Mouse (Mus musculus) regulatory T cell (primary cell): ENCODE results near the gene 3110082I17Rik.

Experiments used
- in situ Hi-C: fragments of 300-600 bp; cut with MboI, MseI; formaldehyde crosslinking; loops from one replicate; pipeline ENCODE4 v1.15.1; 2025; ENCODE audit warnings: high pct_unique_total_duplicates

3110082I17Rik gene

DNA sequence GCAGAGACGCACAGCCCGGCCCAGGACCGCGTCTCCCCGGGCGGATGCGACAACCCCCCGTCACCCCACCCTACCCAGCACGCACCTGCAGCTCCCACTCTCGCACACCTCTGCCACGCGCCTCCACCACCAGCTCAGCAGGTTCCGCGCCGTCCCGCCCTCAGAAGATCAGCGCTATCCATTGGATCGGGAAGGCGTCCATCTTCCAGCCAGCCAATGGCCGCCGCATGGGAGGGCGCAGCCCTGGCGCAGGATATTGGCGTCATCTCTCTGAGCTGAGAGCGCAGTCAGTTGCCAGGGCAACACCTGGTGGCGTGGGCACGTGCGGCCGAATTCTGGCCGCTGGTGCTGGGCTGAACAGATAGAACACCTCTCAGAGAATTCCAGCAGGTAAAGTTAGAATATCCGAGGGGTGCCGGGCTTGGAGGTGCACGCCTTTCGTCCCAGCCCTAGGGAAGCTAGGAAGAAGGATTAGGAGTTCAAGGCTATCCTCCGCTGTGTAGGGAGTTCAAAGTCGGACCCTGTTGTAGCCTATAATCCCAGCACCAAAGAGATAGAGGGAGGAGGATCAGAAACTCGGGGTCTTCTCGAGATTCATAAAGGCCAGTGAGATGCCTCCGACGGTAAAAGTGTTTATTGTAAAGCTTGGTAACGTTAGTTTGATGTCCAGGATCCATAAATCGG is at the start of gene 3110082I17Rik:
Gene 3110082I17Rik (minus strand): TSS at position 144 of the 684 bp plus-strand sequence.
- in situ Hi-C loops, result no loop called here

DNA sequence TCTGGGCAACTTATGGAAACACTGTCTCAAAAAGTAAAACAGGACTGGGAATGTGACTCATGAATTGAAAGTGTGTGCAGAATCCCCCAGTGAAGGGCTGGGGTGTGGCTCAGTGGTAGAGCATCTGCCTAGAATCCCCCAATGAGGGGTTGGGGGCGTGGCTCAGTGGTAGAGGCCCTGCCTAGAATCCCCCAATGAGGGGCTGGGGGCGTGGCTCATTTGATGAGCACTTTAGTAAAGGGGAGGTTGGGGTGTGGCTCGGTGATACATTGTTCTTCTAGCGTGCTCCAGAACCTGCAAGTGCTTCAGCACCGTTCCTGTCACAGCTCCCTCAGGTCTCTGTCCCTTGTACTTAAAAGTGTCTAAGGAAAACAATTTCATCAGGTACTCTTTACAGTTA is 45.9 kb upstream of the 3110082I17Rik start:
- in situ Hi-C loops, result no loop called here

DNA sequence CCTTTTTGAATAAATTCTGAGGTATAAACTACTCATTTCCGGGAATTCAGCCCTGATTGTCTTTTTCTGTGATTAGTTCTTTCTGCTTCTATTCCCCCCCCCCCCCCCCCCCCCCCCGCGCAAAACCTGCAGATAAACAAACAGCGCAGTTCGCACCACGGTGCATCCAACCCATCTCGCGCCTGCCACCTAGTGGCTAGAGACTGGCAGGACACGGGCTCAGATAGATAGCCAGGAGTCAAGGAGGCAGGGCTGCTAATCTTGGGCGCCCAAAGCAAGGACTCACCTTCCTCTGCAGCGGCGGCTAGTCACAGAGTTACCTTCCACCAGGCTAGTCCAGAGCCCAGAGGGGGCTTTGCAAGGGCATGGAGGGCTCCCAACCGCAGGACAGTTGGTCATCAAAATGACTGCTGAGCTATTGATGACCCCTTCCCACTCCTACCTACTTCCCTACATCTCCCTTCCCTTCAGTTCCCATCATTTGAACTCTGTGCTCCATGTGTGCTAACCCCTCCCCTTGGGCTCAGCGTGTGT is 44.8 kb upstream of the 3110082I17Rik start:
- in situ Hi-C loops, result no loop called here

DNA sequence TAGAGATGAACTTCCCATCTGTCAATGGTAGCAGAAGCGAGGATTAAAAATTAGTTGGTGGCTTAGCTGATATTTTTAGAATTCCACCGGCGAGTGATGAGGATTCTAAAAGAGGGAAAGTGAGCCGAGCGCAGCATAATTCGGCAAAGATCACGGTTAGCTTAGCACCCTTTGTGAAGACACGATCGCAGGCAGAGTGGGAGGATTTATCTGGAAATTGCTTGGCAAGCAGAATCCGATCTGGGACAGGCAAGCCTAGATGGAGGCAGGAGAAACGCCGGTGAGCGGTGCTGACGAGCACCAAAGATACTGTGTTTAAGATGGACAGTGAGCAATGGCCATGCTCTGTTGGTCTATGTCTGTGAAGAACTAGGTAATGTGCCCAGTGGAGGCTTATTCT is 42.0 kb upstream of the 3110082I17Rik start:
- in situ Hi-C loops, result no loop called here

GRCm38 (mm10) chr5:139498791-139499190 is 38.5 kb upstream of the 3110082I17Rik start:
- in situ Hi-C loops, result no loop called here

DNA sequence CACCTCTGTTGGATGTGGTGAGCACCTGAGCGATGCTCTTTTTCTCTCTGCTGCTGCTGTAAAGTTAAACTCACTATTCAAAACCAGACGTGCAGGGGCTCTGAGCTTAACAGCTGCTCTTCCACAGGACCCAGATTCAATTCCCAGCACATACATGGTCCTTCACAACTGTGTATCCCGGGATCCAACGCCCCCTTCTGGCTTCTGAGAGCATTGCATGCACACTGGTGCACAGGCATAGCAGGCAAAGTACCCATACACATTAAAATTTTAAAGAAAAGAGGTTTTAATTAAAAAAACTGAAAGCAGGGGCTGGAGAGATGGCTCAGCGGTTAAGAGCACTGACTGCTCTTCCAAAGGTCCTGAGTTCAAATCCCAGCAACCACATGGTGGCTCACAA is 36.6 kb upstream of the 3110082I17Rik start:
- in situ Hi-C loops, result no loop called here

GRCm38 (mm10) chr5:139495019-139495669 is 34.8 kb upstream of the 3110082I17Rik start:
- in situ Hi-C loops, result no loop called here

GRCm38 (mm10) chr5:139493690-139494089 is 33.4 kb upstream of the 3110082I17Rik start:
- in situ Hi-C loops, result no loop called here

DNA sequence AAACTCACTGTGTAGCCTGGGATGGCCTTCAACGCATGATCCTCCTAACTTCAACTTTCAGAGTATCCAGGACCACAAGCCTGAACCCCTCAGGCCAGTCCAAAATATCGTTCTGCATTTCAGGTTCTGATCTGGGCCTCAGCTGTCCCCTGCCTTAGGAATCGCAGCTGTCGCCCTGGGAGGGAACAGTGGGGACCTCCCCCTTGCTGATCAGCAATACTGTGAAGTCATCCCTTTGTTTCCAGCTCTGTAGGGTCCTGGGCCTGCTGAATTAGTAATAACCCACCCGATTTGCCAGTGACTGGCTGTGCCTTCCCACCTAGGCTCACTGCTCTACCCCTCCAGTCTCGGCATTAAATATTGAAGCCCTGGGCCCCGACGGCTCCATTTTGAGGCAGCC is 31.0 kb upstream of the 3110082I17Rik start:
- in situ Hi-C loops, result no loop called here

DNA sequence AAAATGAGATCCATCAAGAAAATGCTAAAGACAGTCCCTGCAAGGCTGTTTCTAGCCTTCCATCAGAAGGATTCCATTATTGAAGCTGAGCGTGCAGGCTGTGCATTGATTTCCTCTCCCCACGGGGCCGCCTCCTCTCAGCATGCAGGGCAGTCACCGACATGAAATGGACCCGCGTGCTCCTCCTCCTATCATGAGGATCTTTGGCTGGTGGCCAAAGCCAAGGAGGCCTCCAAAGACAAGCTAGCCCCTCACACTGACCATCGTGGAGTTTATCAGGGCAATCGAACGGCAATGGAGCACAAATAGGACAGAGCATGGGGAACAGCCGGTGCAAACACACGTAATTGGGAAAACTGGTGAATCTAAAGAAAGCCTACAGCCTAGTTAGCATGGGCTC is 29.8 kb upstream of the 3110082I17Rik start:
- in situ Hi-C loops, result no loop called here

DNA sequence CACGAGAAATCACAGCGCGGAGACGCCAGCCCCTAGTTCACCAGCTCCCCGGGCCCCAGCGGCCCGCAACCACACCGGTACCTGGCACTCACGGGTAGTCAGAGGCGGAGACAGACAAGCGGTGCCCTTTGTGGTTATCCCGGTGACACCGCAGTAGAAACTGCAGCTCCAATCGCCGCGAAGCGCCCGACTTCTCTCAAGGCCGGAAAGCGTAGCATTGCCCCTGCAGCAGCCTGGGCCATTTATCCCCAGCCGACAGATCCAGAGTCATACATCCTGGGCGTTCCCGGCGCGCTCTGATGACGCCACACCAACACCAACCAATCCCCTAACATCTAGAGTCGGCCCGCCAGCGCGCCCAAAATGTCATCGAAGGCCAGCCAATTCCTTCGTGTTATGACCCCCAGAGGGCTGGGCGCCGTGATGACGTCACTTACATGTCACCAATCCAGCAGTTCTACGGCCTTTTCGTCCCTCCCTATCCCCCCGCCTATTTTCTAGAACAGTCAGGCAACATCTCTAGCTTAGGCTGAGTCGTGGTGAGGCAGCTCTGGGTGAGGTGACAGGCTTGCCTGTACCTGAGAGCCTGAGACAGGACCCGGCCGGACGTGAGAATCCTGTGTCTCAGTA is 24.0 kb upstream of the 3110082I17Rik start, which contains the start of gene Zfand2a:
Gene Zfand2a (minus strand): TSS at position 365 of the 630 bp plus-strand sequence.
- in situ Hi-C loops, result no loop called here

- in situ Hi-C loops, result no loop called here
These were observed 23.0 kb upstream of the 3110082I17Rik start for GRCm38 (mm10) chr5:139483171-139483848.

DNA sequence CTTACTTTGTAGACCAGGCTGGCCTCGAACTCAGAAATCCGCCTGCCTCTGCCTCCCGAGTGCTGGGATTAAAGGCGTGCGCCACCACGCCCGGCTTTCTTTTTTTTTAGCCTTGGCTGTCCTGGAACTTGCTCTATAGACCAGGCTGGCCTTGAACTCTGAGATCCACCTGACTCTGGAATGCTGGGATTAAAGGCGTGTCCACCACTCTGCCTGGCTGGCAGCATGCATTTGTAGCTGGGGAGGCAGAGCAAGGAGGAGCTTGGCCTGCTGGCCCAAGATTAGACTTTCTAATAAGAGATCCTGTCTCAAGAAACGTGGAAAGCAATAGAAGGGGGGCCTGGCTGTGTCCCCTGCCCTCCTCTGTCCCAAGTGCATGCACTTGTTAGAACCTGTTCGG is 20.1 kb upstream of the 3110082I17Rik start:
- in situ Hi-C loops, result no loop called here

DNA sequence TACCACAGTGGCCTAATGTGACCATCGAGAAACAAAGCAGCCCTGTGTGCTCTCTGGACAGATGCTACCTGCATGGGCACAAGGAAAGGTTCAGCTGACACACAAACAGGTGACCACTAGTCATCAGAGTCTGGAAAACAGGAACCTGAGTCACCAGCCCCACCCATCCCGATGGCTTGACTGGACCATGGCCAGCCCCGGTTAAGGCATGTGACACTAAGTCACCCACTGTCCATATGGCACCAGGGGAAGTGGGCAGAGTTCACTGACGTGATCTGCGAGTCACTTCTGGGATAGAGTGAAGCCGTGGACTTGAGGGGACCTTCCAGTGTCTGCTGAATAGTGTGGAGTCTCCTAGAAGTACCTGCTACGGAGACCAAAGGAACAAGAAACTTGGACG is 18.8 kb upstream of the 3110082I17Rik start:
- in situ Hi-C loops, result no loop called here

GRCm38 (mm10) chr5:139474741-139475140 is 14.4 kb upstream of the 3110082I17Rik start:
- in situ Hi-C loops, result no loop called here

GRCm38 (mm10) chr5:139467998-139468397 is 7.7 kb upstream of the 3110082I17Rik start:
- in situ Hi-C loops, result no loop called here

DNA sequence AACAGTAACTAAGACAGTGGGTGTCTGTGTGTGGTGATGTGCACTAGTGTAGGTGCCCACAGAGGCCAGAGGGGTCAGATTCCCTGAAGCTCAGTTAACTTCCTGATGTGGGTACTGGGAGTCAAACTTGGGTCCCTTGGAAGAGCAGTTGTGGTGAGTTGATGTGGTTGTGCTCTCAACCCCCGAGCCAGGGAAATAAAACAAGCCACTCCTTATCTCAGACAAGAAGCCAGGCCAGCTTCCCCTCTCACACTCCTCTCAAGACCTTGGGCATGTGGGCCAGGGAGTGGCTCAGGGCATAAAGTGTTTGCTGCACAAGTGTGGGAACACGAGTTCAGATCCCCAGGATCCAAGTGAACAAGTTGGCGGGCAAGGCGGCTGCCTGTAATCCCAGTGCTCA is 6.5 kb upstream of the 3110082I17Rik start:
- in situ Hi-C loops, result no loop called here

- in situ Hi-C loops, result no loop called here
These were observed 6.0 kb upstream of the 3110082I17Rik start for GRCm38 (mm10) chr5:139466373-139466772.

- in situ Hi-C loops, result no loop called here
These were observed 4.5 kb upstream of the 3110082I17Rik start for GRCm38 (mm10) chr5:139464874-139465273.

DNA sequence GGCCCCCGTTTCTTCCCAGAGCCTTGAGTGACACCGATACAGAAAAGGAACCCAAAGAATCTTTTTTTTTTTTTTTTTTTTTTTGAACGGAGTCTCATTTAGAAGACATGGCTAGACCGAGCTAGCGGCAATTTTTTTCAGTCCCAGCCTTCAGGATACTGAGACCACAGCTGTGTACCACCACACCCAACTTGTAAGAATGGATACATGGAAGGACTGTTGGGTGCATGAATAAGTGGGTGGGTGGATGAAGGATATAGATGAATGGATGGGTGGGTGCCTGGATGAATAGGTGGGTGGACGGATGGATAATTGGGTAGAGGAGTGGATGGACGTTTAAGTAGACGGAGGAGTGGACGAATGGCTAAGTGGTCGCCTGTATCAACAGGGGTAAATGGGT is 389 bp downstream of the 3110082I17Rik start:
- in situ Hi-C loops, result no loop called here

DNA sequence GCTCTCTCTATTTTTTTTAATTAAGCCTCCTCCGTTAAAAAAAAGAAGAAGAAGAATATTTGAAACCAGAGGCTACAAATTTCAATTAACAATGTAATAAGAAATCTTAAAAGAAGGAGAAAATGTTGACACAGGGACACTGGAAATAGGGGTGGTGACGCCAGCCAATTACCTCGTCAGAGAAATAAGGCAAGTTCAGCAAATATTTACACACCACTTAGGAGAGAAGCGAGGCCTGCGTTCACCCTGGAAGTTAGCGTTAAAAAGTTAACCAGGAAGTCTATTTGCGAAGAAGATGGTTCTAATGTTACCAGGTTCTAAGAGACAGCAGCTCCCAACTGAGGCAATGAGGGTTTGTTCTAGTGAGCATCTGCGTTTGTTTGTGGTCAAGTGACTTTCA is 3.1 kb downstream of the 3110082I17Rik start:
- in situ Hi-C loops, result no loop called here

GRCm38 (mm10) chr5:139455166-139455565 is 5.2 kb downstream of the 3110082I17Rik start:
- in situ Hi-C loops, result no loop called here
